Mouse (Mus musculus): ENCODE measurements around the gene Ssr4. TPM values are rescaled to one million over a fixed set of nuclear protein-coding genes. Genes with fewer than 3 reads are reported as not detected.

Ssr4 gene
- polyA plus RNA-seq, 1 experiment from 2014 or later: 139 TPM

DNA sequence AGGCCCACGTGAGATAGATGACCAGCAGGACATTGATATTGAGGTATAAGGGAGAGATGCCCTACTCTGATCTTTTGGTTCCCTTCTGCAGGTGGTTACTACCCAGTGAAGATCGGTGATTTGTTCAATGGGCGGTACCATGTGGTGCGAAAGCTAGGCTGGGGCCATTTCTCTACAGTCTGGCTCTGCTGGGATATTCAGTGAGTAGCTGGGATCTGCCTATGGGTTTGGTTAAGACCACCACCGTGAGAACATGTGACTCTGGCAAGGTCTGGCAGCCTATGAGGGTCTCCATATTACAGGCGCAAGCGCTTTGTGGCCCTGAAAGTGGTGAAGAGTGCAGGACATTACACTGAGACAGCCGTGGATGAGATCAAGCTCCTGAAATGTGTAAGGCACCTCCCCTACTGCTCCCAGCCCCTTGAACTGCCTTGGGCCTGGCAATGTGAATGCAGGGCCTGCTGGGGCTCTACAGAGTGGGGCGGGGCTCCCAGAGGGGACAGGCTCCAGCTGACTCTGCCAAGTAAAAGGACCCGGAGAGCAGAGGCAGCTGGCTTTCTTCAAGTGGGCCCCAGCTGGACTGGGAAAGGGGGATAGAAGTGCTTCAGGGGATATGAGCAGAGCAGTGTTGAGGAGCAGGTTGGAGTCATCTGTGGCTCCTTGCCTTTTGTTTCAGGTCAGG, 11.9 kb upstream of the Ssr4 start:
- H3K9me3 ChIP-seq: no peaks in the 10 kb centered on the region
- no peaks in the 10 kb centered on the region for H3K4me1 ChIP-seq (replicated peaks)
- H3K4me2 ChIP-seq (replicated peaks): no peak overlapping the region
- H3K36me3 ChIP-seq: peaks cover 42% of the 10 kb centered on the region
- 77% methylated on average over 10 of the region's 10 CpGs for WGBS
- no peak overlapping the region for H3K9ac ChIP-seq (replicated peaks)
- no peak overlapping the region for H3K4me3 ChIP-seq (replicated peaks)
- no peak overlapping the region; the same call in 1 of the 2 replicates for H3K27ac ChIP-seq
- no peaks in the 10 kb centered on the region for H3K27me3 ChIP-seq
- ATAC-seq: peak; percentile 49

DNA sequence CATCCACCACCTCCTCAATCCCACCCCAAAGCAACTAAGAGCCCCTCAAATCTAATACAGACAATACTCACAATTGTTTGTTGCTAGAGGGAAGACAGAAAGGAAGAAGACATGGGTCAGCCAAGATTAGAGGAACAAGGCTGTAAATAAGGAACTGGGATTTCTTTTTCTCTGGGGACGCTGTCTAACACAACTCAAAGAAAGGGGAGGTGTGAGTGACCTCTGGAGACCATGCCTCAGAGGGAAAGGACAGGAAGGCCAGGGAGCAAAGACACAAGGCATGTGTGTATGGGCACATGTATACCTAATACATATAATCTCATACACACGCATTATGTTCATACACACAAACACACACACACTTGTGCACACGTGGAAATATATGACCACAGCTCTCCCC, 4.6 kb upstream of the Ssr4 start:
- H3K4me3 ChIP-seq (replicated peaks): no peak overlapping the region
- no peak overlapping the region for H3K9ac ChIP-seq (replicated peaks)
- ATAC-seq: no peak
- H3K27ac ChIP-seq: no peak overlapping the region
- no peaks in the 10 kb centered on the region for H3K27me3 ChIP-seq
- peaks cover 47% of the 10 kb centered on the region for H3K36me3 ChIP-seq
- H3K9me3 ChIP-seq: no peaks in the 10 kb centered on the region
- no peak overlapping the region for H3K4me2 ChIP-seq (replicated peaks)
- peaks cover 14% of the 10 kb centered on the region for H3K4me1 ChIP-seq (replicated peaks)
- 91% methylated on average over 3 of the region's 3 CpGs for WGBS

GRCm38 (mm10) chrX:73785666-73786065, 1.2 kb upstream of the Ssr4 start:
- Histone ChIP-seq H3K36me3 (peaks cover 19% of the 10 kb centered on the region), H3K27me3 (no peaks in the 10 kb centered on the region), H3K4me2 (replicated peaks) (peak overlapping the region; percentile 62), H3K4me1 (replicated peaks) (peaks cover 29% of the 10 kb centered on the region), H3K9me3 (no peaks in the 10 kb centered on the region), H3K9ac (replicated peaks) (peak overlapping the region; percentile 69), H3K27ac (peak overlapping the region; percentile 85; the same call in 1 of the 2 replicates), H3K4me3 (replicated peaks) (peak overlapping the region; percentile 58)
- no peak for ATAC-seq

- 0 out of 2 replicates have a peak, but pooled peaks cover 6% of the 10 kb centered on the region for H3K36me3 ChIP-seq
- no peaks in the 10 kb centered on the region for H3K27me3 ChIP-seq
- peak overlapping the region; percentile 58 for H3K4me3 ChIP-seq (replicated peaks)
- H3K9me3 ChIP-seq: no peaks in the 10 kb centered on the region
- H3K27ac ChIP-seq: peak overlapping the region; percentile 87
- WGBS: 18% methylated on average over 22 of the region's 22 CpGs
- peak overlapping the region; percentile 80 for H3K9ac ChIP-seq (replicated peaks)
- peaks cover 29% of the 10 kb centered on the region for H3K4me1 ChIP-seq (replicated peaks)
- ATAC-seq: peak; percentile 65
- peak overlapping the region; percentile 63 for H3K4me2 ChIP-seq (replicated peaks)
Measured at GRCm38 (mm10) chrX:73787225-73787558, 364 bp downstream of the Ssr4 start.

GRCm38 (mm10) chrX:73788501-73788900, 1.7 kb downstream of the Ssr4 start:
- peaks cover 29% of the 10 kb centered on the region for H3K4me1 ChIP-seq (replicated peaks)
- H3K36me3 ChIP-seq: 0 out of 2 replicates have a peak, but pooled peaks cover 6% of the 10 kb centered on the region
- H3K27me3 ChIP-seq: no peaks in the 10 kb centered on the region
- H3K9ac ChIP-seq (replicated peaks): 0 out of 2 replicates have a peak overlapping the region, but pooled peaks have one; percentile 80
- no peaks in the 10 kb centered on the region for H3K9me3 ChIP-seq
- peak overlapping the region; percentile 58 for H3K4me3 ChIP-seq (replicated peaks)
- WGBS: 89% methylated on average over 1 of the region's 1 CpGs
- no peak for ATAC-seq
- H3K4me2 ChIP-seq (replicated peaks): peak overlapping the region; percentile 63
- H3K27ac ChIP-seq: no peak overlapping the region

DNA sequence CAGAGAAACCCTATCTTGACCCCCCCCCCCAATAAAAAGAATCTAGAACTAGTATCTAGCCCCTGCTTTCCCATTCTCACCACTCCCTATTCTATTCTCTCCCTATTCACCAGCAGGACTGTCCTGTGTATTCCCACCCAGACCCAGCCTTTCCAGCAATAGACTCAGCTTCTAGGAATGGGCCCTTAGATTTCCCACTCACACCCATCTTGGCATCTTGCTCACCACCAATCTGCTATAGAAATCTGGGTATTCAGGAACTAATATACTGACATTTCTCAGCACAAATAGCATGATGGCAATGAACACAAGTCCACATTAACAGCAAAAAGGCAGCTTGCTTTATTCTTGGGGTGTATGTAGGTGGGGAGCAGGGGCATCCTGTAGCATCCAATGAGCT, 6.2 kb downstream of the Ssr4 start:
- Histone ChIP-seq H3K4me3 (replicated peaks) (no peak overlapping the region), H3K27ac (no peak overlapping the region), H3K4me2 (replicated peaks) (no peak overlapping the region), H3K27me3 (no peaks in the 10 kb centered on the region), H3K9ac (replicated peaks) (no peak overlapping the region), H3K36me3 (peaks cover 22% of the 10 kb centered on the region), H3K4me1 (replicated peaks) (peaks cover 10% of the 10 kb centered on the region), H3K9me3 (no peaks in the 10 kb centered on the region)
- no peak for ATAC-seq

DNA sequence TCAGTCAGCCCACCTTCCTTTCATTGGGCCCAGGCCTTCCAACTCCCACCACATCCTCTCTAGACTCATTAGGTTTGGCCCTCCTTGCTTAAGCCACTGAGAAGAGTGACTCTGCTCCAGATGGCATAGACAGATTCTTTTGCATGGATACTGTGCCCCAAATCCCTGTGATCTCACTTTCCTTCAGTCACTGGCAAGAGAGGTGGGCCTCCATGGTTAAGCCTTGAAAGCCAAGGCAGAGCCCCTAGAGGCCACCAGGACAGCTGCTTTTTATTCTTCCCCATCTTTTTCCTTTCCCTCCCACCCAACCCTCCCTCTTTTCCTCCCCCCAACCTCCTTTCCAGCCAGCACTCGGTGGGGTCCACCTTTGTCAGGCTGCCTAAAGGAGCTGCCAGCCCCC, 6.7 kb downstream of the Ssr4 start:
- H3K9me3 ChIP-seq: no peaks in the 10 kb centered on the region
- H3K4me1 ChIP-seq (replicated peaks): peaks cover 5% of the 10 kb centered on the region
- no peak overlapping the region for H3K27ac ChIP-seq
- H3K27me3 ChIP-seq: no peaks in the 10 kb centered on the region
- H3K4me2 ChIP-seq (replicated peaks): no peak overlapping the region
- no peak overlapping the region for H3K4me3 ChIP-seq (replicated peaks)
- H3K9ac ChIP-seq (replicated peaks): no peak overlapping the region
- ATAC-seq: no peak
- peaks cover 22% of the 10 kb centered on the region for H3K36me3 ChIP-seq
- WGBS: no CpG with 5 or more reads among the region's 1 CpGs

- WGBS: 84% methylated on average over 2 of the region's 2 CpGs
- ATAC-seq: no peak
Measured at GRCm38 (mm10) chrX:73797511-73797910, 10.7 kb downstream of the Ssr4 start.

DNA sequence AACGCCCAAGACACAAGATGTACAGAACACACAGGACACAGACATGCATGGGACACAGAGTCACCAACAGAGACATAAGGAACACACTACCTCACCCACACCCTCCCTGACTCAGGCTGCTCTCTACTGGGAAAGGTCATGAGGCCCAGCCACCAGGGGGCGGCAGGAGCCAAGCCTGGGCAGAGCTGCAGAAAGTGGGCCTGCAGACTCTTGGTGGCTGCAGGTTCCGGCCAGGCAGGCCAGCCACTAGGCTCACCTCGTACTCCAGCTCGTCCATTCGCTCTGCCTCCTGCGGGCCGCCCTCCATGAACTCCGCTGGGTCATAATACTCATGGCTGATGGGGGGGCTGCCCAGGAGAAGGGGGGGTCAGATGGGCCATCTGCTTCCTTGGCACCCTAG, 11.7 kb downstream of the Ssr4 start:
- Histone ChIP-seq H3K9me3 (no peaks in the 10 kb centered on the region), H3K27ac (no peak overlapping the region), H3K36me3 (peaks cover 16% of the 10 kb centered on the region), H3K4me1 (replicated peaks) (no peaks in the 10 kb centered on the region), H3K4me3 (replicated peaks) (no peak overlapping the region), H3K27me3 (no peaks in the 10 kb centered on the region), H3K9ac (replicated peaks) (no peak overlapping the region), H3K4me2 (replicated peaks) (no peak overlapping the region)
- 38% methylated on average over 9 of the region's 9 CpGs for WGBS
- peak; percentile 75 for ATAC-seq

More at GRCm38 (mm10) chrX:73797511-73797910, 10.7 kb downstream of the Ssr4 start:
- Histone ChIP-seq H3K4me2 (replicated peaks) (no peak overlapping the region), H3K27me3 (no peaks in the 10 kb centered on the region), H3K27ac (no peak overlapping the region), H3K4me1 (replicated peaks) (no peaks in the 10 kb centered on the region), H3K36me3 (peaks cover 16% of the 10 kb centered on the region), H3K4me3 (replicated peaks) (no peak overlapping the region), H3K9ac (replicated peaks) (no peak overlapping the region), H3K9me3 (no peaks in the 10 kb centered on the region)

- no peak overlapping the region for H3K9ac ChIP-seq (replicated peaks)
- no peak overlapping the region for H3K4me2 ChIP-seq (replicated peaks)
- no peak overlapping the region for H3K27ac ChIP-seq
- H3K9me3 ChIP-seq: no peaks in the 10 kb centered on the region
- H3K4me3 ChIP-seq (replicated peaks): no peak overlapping the region
- no peaks in the 10 kb centered on the region for H3K36me3 ChIP-seq
- 0 out of 2 replicates have a peak, but pooled peaks have one; percentile 56 for ATAC-seq
- peaks cover 8% of the 10 kb centered on the region for H3K4me1 ChIP-seq (replicated peaks)
- no peaks in the 10 kb centered on the region for H3K27me3 ChIP-seq
- 56% methylated on average over 1 of the region's 1 CpGs for WGBS
Measured at GRCm38 (mm10) chrX:73805814-73806213, 19.0 kb downstream of the Ssr4 start.

DNA sequence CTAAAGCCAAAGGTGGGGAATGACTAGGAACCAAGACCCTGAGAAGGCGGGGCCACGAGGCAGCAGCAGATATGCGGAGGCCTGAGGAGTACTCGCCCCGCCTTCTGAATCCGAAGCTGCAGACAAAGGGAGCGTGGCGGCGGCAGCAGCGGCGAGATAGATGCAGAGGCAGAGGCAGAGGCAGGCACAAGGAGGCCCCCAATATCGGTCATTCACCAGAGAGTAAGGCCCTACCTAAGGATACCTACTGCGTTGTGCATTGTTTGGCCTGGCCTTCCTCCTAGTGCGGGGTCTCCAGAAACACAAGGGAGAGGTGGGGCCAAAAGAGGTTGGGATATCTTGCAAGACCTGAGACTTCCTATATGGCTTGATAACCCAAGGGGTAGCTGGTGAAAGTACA, 28.2 kb downstream of the Ssr4 start:
- Histone ChIP-seq H3K27me3 (no peaks in the 10 kb centered on the region), H3K36me3 (no peaks in the 10 kb centered on the region), H3K4me2 (replicated peaks) (peak overlapping the region; percentile 49), H3K9ac (replicated peaks) (peak overlapping the region; percentile 63), H3K4me1 (replicated peaks) (no peaks in the 10 kb centered on the region; the same call in 1 of the 2 replicates), H3K4me3 (replicated peaks) (peak overlapping the region; percentile 32), H3K9me3 (no peaks in the 10 kb centered on the region), H3K27ac (peak overlapping the region; percentile 81)
- WGBS: 12% methylated on average over 14 of the region's 14 CpGs
- ATAC-seq: peak; percentile 89

- no peaks in the 10 kb centered on the region for H3K9me3 ChIP-seq
- H3K27me3 ChIP-seq: no peaks in the 10 kb centered on the region
- no peak for ATAC-seq
- H3K9ac ChIP-seq (replicated peaks): no peak overlapping the region
- H3K4me3 ChIP-seq (replicated peaks): no peak overlapping the region
- H3K4me1 ChIP-seq (replicated peaks): peaks cover 5% of the 10 kb centered on the region
- H3K36me3 ChIP-seq: no peaks in the 10 kb centered on the region
- no peak overlapping the region for H3K4me2 ChIP-seq (replicated peaks)
- H3K27ac ChIP-seq: no peak overlapping the region
- WGBS: 55% methylated on average over 3 of the region's 3 CpGs
Measured at GRCm38 (mm10) chrX:73816596-73817314, 29.9 kb downstream of the Ssr4 start.
